In genomic region chr12:59066448-59067077, GRCm38 (mm10) we compare ENCODE assay signal across 8 mouse cellular contexts. TPM values are rescaled to one million over a fixed set of nuclear protein-coding genes. Genes with fewer than 3 reads are reported as not detected.
DNase-seq lines count a peak whose midpoint lies in the region; ATAC-seq and TF ChIP-seq lines count a peak whose summit lies in the region.

Gene Pnn (plus strand): TSS chr12:59066884.

- H3K27me3 ChIP-seq in forebrain, embryonic 10.5 days (ENCODE audit: poor library complexity, severe bottlenecking) = no peaks in the 10 kb centered on the region
- no peaks in the 10 kb centered on the region for H3K27me3 ChIP-seq in heart, embryonic 15.5 days
- H3K27me3 ChIP-seq in liver, embryonic 14.5 days (ENCODE audit: control insufficient read depth, insufficient read depth, low read length) = no peaks in the 10 kb centered on the region
- no peaks in the 10 kb centered on the region for H3K27me3 ChIP-seq in neural tube, embryonic 11.5 days (ENCODE audit: control insufficient read depth, insufficient read depth, low read length)
- H3K27me3 ChIP-seq in stomach, postnatal 0 days (ENCODE audit: control insufficient read depth, insufficient read depth, low read length) = no peaks in the 10 kb centered on the region

- H3K9me3 ChIP-seq in forebrain, embryonic 10.5 days = no peaks in the 10 kb centered on the region
- no peaks in the 10 kb centered on the region for H3K9me3 ChIP-seq in heart, embryonic 15.5 days (replicated peaks)
- H3K9me3 ChIP-seq in liver, embryonic 14.5 days (ENCODE audit: control insufficient read depth, low read length) = no peaks in the 10 kb centered on the region
- H3K9me3 ChIP-seq in neural tube, embryonic 11.5 days (ENCODE audit: control insufficient read depth, low read length) = no peaks in the 10 kb centered on the region
- no peaks in the 10 kb centered on the region for H3K9me3 ChIP-seq in stomach, postnatal 0 days (ENCODE audit: control insufficient read depth, low read length)

- peak; percentile 100 for ATAC-seq in heart, embryonic 15.5 days (replicated peaks; ENCODE audit: insufficient number of reproducible peaks, insufficient read depth, low FRiP score, low read depth)
- ATAC-seq in liver, embryonic 14.5 days (ENCODE audit: insufficient read depth) = peak; percentile 99
- peak; percentile 100 for ATAC-seq in neural tube, embryonic 11.5 days (ENCODE audit: insufficient read depth, low FRiP score, low TSS enrichment)
- ATAC-seq in stomach, postnatal 0 days (ENCODE audit: low FRiP score, low TSS enrichment) = peak; percentile 100

- peaks cover 17% of the 10 kb centered on the region for H3K4me1 ChIP-seq in forebrain, embryonic 10.5 days
- H3K4me1 ChIP-seq in heart, embryonic 15.5 days (replicated peaks) = peaks cover 7% of the 10 kb centered on the region; the same call in 1 of the 2 replicates
- peaks cover 5 to 11% of the 10 kb centered on the region in 2 experiments for H3K4me1 ChIP-seq in liver, embryonic 14.5 days (replicated peaks; ENCODE audit: control insufficient read depth in 2 of 2, insufficient read depth in 2 of 2, low read length in 1 of 2)
- 0 out of 2 replicates have a peak, but pooled peaks cover 4% of the 10 kb centered on the region for H3K4me1 ChIP-seq in neural tube, embryonic 11.5 days (ENCODE audit: control insufficient read depth, insufficient read depth, low read length)
- no peaks in the 10 kb centered on the region for H3K4me1 ChIP-seq in stomach, postnatal 0 days (replicated peaks; ENCODE audit: control insufficient read depth, insufficient read depth)

- TF ChIP-seq CTCF in liver, embryonic 14.5 days (IDR thresholded peaks at IDR 0.05; ENCODE audit: low read depth) = peak; percentile 48
- TF ChIP-seq CTCF in stomach, postnatal 0 days (IDR thresholded peaks at IDR 0.05; ENCODE audit: low read depth) = peak; percentile 42

- WGBS in forebrain, embryonic 10.5 days = under 1% methylated on average over 43 of the region's 43 CpGs
- WGBS in heart, embryonic 15.5 days = under 1% methylated on average over 43 of the region's 43 CpGs
- under 1% methylated on average over 43 of the region's 43 CpGs for WGBS in liver, embryonic 14.5 days (ENCODE audit: insufficient replicate concordance)
- WGBS in neural tube, embryonic 11.5 days = under 1% methylated on average over 43 of the region's 43 CpGs
- under 1% methylated on average over 43 of the region's 43 CpGs for WGBS in stomach, postnatal 0 days

- peak within 1 kb of the TSS; percentile 100 for H3K9ac ChIP-seq in heart, embryonic 15.5 days
- peak within 1 kb of the TSS; percentile 79 for H3K9ac ChIP-seq in liver, embryonic 14.5 days (replicated peaks)
- H3K9ac ChIP-seq in neural tube, embryonic 11.5 days (ENCODE audit: low read length) = peak within 1 kb of the TSS; percentile 99
- peak within 1 kb of the TSS; percentile 99 for H3K9ac ChIP-seq in stomach, postnatal 0 days (ENCODE audit: low read length)

- H3K36me3 ChIP-seq in forebrain, embryonic 10.5 days (replicated peaks) = peaks cover 36% of the 10 kb centered on the region
- H3K36me3 ChIP-seq in heart, embryonic 15.5 days = peaks cover 35% of the 10 kb centered on the region
- H3K36me3 ChIP-seq in liver, embryonic 14.5 days (replicated peaks; ENCODE audit: control insufficient read depth, insufficient read depth, low read depth) = peaks cover 37% of the 10 kb centered on the region
- H3K36me3 ChIP-seq in neural tube, embryonic 11.5 days (ENCODE audit: control insufficient read depth, insufficient read depth, low read length) = peaks cover 5% of the 10 kb centered on the region; the same call in 1 of the 2 replicates
- H3K36me3 ChIP-seq in stomach, postnatal 0 days (ENCODE audit: control insufficient read depth, insufficient read depth, low read length) = no peaks in the 10 kb centered on the region

- peak within 1 kb of the TSS; percentile 75 for H3K4me2 ChIP-seq in heart, embryonic 15.5 days
- H3K4me2 ChIP-seq in liver, embryonic 14.5 days (ENCODE audit: low read depth) = peak within 1 kb of the TSS; percentile 97
- peak within 1 kb of the TSS; percentile 85 for H3K4me2 ChIP-seq in neural tube, embryonic 11.5 days (ENCODE audit: low read depth)
- peak within 1 kb of the TSS; percentile 79 for H3K4me2 ChIP-seq in stomach, postnatal 0 days (replicated peaks; ENCODE audit: low read depth)

- H3K27ac ChIP-seq in forebrain, embryonic 10.5 days = peak within 1 kb of the TSS; percentile 97
- H3K27ac ChIP-seq in heart, embryonic 15.5 days = peak within 1 kb of the TSS; percentile 94
- H3K27ac ChIP-seq in liver, embryonic 14.5 days = peak within 1 kb of the TSS; percentile 66
- H3K27ac ChIP-seq in neural tube, embryonic 11.5 days (ENCODE audit: low read depth, low read length) = peak within 1 kb of the TSS; percentile 85
- peak within 1 kb of the TSS; percentile 93 for H3K27ac ChIP-seq in stomach, postnatal 0 days (replicated peaks)

- peak within 1 kb of the TSS; percentile 85 for H3K4me3 ChIP-seq in forebrain, embryonic 10.5 days
- H3K4me3 ChIP-seq in heart, embryonic 15.5 days = peak within 1 kb of the TSS; percentile 99
- peak within 1 kb of the TSS; percentile 82 to 89 for H3K4me3 ChIP-seq in liver, embryonic 14.5 days (ENCODE audit: insufficient read depth in 1 of 2, low read depth in 2 of 2, low read length in 2 of 2)
- peak within 1 kb of the TSS; percentile 99 for H3K4me3 ChIP-seq in neural tube, embryonic 11.5 days (ENCODE audit: low read depth, low read length)
- H3K4me3 ChIP-seq in stomach, postnatal 0 days (ENCODE audit: low read depth, low read length) = peak within 1 kb of the TSS; percentile 98

- no peak for TF ChIP-seq EP300 in liver, embryonic 14.5 days (IDR thresholded peaks at IDR 0.05; ENCODE audit: low read depth)
- TF ChIP-seq EP300 in stomach, postnatal 0 days (optimal IDR thresholded peaks at IDR 0.05) = no peak

- peak; percentile 94 to 97 for DNase-seq in CD8-positive naive resting alpha-beta T cell, adult 2 months (ENCODE audit: low read depth in 2 of 2, low spot score in 2 of 2)
- peak; percentile 92 for DNase-seq in c-Kit-positive CD71-negative TER-119-negative erythroid progenitor cells, embryonic 14.5 days (ENCODE audit: low read depth)
- peak; percentile 97 for DNase-seq in forebrain, embryonic 10.5 days (ENCODE audit: extremely low spot score, low spot score)
- DNase-seq in kidney, postnatal 25 days = peak; percentile 97 to 100
- peak; percentile 95 to 96 (median 95) for DNase-seq in liver, embryonic 14.5 days (ENCODE audit: low read depth in 3 of 3, low spot score in 3 of 3)
- DNase-seq in neural tube, embryonic 11.5 days (ENCODE audit: low spot score) = peak; percentile 97
- peak; percentile 98 for DNase-seq in stomach, postnatal 0 days (ENCODE audit: low spot score)

RNA-seq across cellular contexts. Expression of gene Pnn, which starts in this region (rescaled TPM):
- 122 and 133 TPM in 2 replicates for polyA plus RNA-seq in forebrain, embryonic 10.5 days (2016; fragmentation: Nextera tagmentation; extraction: Ambion mirVana)
- polyA plus RNA-seq in heart, embryonic 15.5 days (2015; fragmentation: Nextera tagmentation; extraction: Ambion mirVana) = 59.4 and 63.0 TPM in 2 replicates
- polyA plus RNA-seq in liver, embryonic 14.5 days (2012; rRNA removed) = 19.2 and 43.8 TPM in 2 replicates
- 27.3 and 29.9 TPM in 2 replicates for polyA plus RNA-seq in liver, embryonic 14.5 days (2014; fragmentation: Nextera tagmentation; extraction: Ambion mirVana)
- 96.0 and 101 TPM in 2 replicates for polyA plus RNA-seq in neural tube, embryonic 11.5 days (2014; fragmentation: Nextera tagmentation; extraction: Ambion mirVana)
- polyA plus RNA-seq in stomach, postnatal 0 days (2015; fragmentation: Nextera tagmentation; extraction: Ambion mirVana) = 30.2 and 39.2 TPM in 2 replicates

Comparison
In these comparisons a context has a peak if more than half of its experiments do, and no peak if none do; other contexts are left out.
1. Peak in every context shown above with its lines: DNase-seq, ATAC-seq, H3K4me3 ChIP-seq and H3K27ac ChIP-seq.